13 mouse cellular contexts compared by ENCODE assay signal in the genomic region with DNA sequence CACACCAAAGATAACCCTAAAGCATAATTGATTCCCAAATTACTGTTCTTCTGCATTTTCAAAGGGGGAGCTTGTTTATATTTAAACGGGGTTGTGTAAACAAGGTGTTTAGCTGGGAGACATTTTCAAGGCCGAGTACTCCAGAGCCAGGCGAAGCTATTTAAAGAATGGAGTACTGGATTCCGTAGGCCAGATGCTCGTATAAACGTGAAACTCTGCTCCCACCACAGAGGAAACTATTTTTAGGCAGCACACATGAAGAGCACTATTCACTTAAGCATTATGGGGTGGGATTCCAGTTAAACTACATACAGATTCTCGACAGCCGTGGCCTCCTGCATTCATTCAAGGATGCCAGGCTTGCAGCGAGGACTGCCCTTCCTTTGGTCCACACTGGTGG. TPM values are rescaled to one million over a fixed set of nuclear protein-coding genes. Genes with fewer than 3 reads are reported as not detected.
A peak's percentile ranks its signal among the peaks of the same experiment; 100 is the strongest.
DNase-seq lines count a peak whose midpoint lies in the region; ATAC-seq and TF ChIP-seq lines count a peak whose summit lies in the region.
"Had no signal": no experiment of that assay in that cellular context is flagged by ENCODE, and none has a peak within 500 bp of the region (broad histone marks: within the 10 kb centered on the region; RNA-seq: fewer than 3 reads in every experiment).

No protein-coding gene starts in this region.

- no peak for TF ChIP-seq CTCF in heart, adult 2 months (IDR thresholded peaks at IDR 0.05)
- no peak for TF ChIP-seq CTCF in liver, adult 2 months (IDR thresholded peaks at IDR 0.05; ENCODE audit: low read depth, low read length)

- no peak for TF ChIP-seq EP300 in heart, adult 2 months (IDR thresholded peaks at IDR 0.05; ENCODE audit: insufficient read depth, low read depth, low read length)

- no peaks in the 10 kb centered on the region for H3K79me2 ChIP-seq in heart, adult 2 months (replicated peaks; ENCODE audit: control insufficient read depth, insufficient read depth, low read length)
- H3K79me2 ChIP-seq in liver, adult 2 months (ENCODE audit: control insufficient read depth, insufficient read depth, low read length), result peaks cover 16% of the 10 kb centered on the region

- H3K4me3 ChIP-seq in heart, embryonic 15.5 days, result no peak overlapping the region
- H3K4me3 ChIP-seq in heart, adult 2 months, result no peak overlapping the region
- no peak overlapping the region for H3K4me3 ChIP-seq in liver, adult 2 months (ENCODE audit: insufficient read depth, low read depth, low read length)
- no peak overlapping the region for H3K4me3 ChIP-seq in limb, embryonic 13.5 days
- no peak overlapping the region for H3K4me3 ChIP-seq in stomach, embryonic 16.5 days (replicated peaks; ENCODE audit: low read length)
- H3K4me3 ChIP-seq: forebrain, embryonic 10.5 days had no signal

- no peak for TF ChIP-seq POLR2A in heart, adult 2 months (IDR thresholded peaks at IDR 0.05; ENCODE audit: insufficient read depth, low read depth, low read length)
- TF ChIP-seq POLR2A in liver, adult 2 months (IDR thresholded peaks at IDR 0.05; ENCODE audit: extremely low read depth, insufficient read depth, low read length), result no peak

- WGBS in heart, embryonic 15.5 days, result 33% methylated on average over 9 of the region's 9 CpGs
- WGBS in heart, adult 2 months, result 61% methylated on average over 9 of the region's 9 CpGs
- 39% methylated on average over 9 of the region's 9 CpGs for WGBS in liver, adult 2 months
- WGBS in limb, embryonic 13.5 days, result 24% methylated on average over 9 of the region's 9 CpGs
- WGBS in stomach, embryonic 16.5 days, result 40% methylated on average over 9 of the region's 9 CpGs

- no peak for DNase-seq in heart, adult 2 months
- DNase-seq in liver, adult 2 months (ENCODE audit: extremely low read depth, low read depth, low spot score), result peak; percentile 55
- DNase-seq in liver, result no peak
- no peak for DNase-seq in adrenal gland, adult 2 months
- DNase-seq: cerebellum, adult 2 months; lung, postnatal 10 days had no signal

- no peak overlapping the region for H3K9ac ChIP-seq in heart, embryonic 15.5 days
- no peak overlapping the region for H3K9ac ChIP-seq in heart, adult 2 months (ENCODE audit: low read depth, low read length)
- H3K9ac ChIP-seq in liver, adult 2 months (ENCODE audit: low read depth, low read length), result no peak overlapping the region
- no peak overlapping the region for H3K9ac ChIP-seq in limb, embryonic 13.5 days
- no peak overlapping the region for H3K9ac ChIP-seq in stomach, embryonic 16.5 days (ENCODE audit: low read length)
- H3K9ac ChIP-seq: hindbrain, embryonic 14.5 days had no signal

- peak overlapping the region; percentile 82 for H3K27ac ChIP-seq in heart, embryonic 15.5 days
- H3K27ac ChIP-seq in heart, adult 2 months, result no peak overlapping the region
- peak overlapping the region; percentile 87 for H3K27ac ChIP-seq in liver, adult 2 months (replicated peaks; ENCODE audit: insufficient read depth, low read depth, low read length)
- H3K27ac ChIP-seq in limb, embryonic 13.5 days, result peak overlapping the region; percentile 86
- H3K27ac ChIP-seq in stomach, embryonic 16.5 days (ENCODE audit: low read length), result peak overlapping the region; percentile 52
- H3K27ac ChIP-seq: forebrain, embryonic 10.5 days; hindbrain, embryonic 14.5 days had no signal

- peaks cover 9% of the 10 kb centered on the region for H3K4me1 ChIP-seq in heart, embryonic 15.5 days (replicated peaks)
- H3K4me1 ChIP-seq in heart, adult 2 months (ENCODE audit: control insufficient read depth, insufficient read depth, low read length), result peaks cover 1% of the 10 kb centered on the region; the same call in 1 of the 2 replicates
- H3K4me1 ChIP-seq in liver, adult 2 months (ENCODE audit: control insufficient read depth, insufficient read depth, low read length), result peaks cover 12% of the 10 kb centered on the region
- peaks cover 23% of the 10 kb centered on the region for H3K4me1 ChIP-seq in limb, embryonic 13.5 days
- H3K4me1 ChIP-seq in stomach, embryonic 16.5 days (ENCODE audit: control insufficient read depth, insufficient read depth, low read length), result no peaks in the 10 kb centered on the region
- H3K4me1 ChIP-seq: forebrain, embryonic 10.5 days had no signal

- intact Hi-C loops in heart, adult 2 months (cut with DNase I), result no loop called here

- ATAC-seq in heart, embryonic 15.5 days (replicated peaks; ENCODE audit: insufficient number of reproducible peaks, insufficient read depth, low FRiP score, low read depth), result peak; percentile 70; the same call in 1 of the 2 replicates
- peak; percentile 77 for ATAC-seq in limb, embryonic 13.5 days (ENCODE audit: low FRiP score, low read depth)
- ATAC-seq in stomach, embryonic 16.5 days (ENCODE audit: insufficient read depth, low FRiP score), result no peak

- H3K9me3 ChIP-seq in heart, embryonic 15.5 days (replicated peaks), result peaks cover 7% of the 10 kb centered on the region; the same call in 1 of the 2 replicates
- peaks cover 10% of the 10 kb centered on the region for H3K9me3 ChIP-seq in limb, embryonic 13.5 days
- H3K9me3 ChIP-seq in stomach, embryonic 16.5 days (replicated peaks; ENCODE audit: control insufficient read depth, low read length), result peaks cover 8% of the 10 kb centered on the region

- peak overlapping the region; percentile 37; the same call in 1 of the 2 replicates for H3K4me2 ChIP-seq in heart, embryonic 15.5 days
- peak overlapping the region; percentile 25 for H3K4me2 ChIP-seq in limb, embryonic 13.5 days (replicated peaks)
- H3K4me2 ChIP-seq in stomach, embryonic 16.5 days (ENCODE audit: low read depth, low read length), result no peak overlapping the region
- H3K4me2 ChIP-seq: hindbrain, embryonic 14.5 days; midbrain, embryonic 11.5 days had no signal

- H3K27me3 ChIP-seq in heart, embryonic 15.5 days, result no peaks in the 10 kb centered on the region
- no peaks in the 10 kb centered on the region for H3K27me3 ChIP-seq in heart, adult 2 months (ENCODE audit: control insufficient read depth, insufficient read depth, low read length)
- no peaks in the 10 kb centered on the region for H3K27me3 ChIP-seq in liver, adult 2 months (ENCODE audit: control insufficient read depth, insufficient read depth, low read length)
- H3K27me3 ChIP-seq in limb, embryonic 13.5 days, result no peaks in the 10 kb centered on the region
- no peaks in the 10 kb centered on the region for H3K27me3 ChIP-seq in stomach, embryonic 16.5 days (ENCODE audit: control insufficient read depth, insufficient read depth, low read length)
- H3K27me3 ChIP-seq: CH12.LX had no signal

- peaks cover 21% of the 10 kb centered on the region for H3K36me3 ChIP-seq in heart, embryonic 15.5 days
- no peaks in the 10 kb centered on the region for H3K36me3 ChIP-seq in heart, adult 2 months (ENCODE audit: control insufficient read depth, insufficient read depth, low read length)
- H3K36me3 ChIP-seq in liver, adult 2 months (ENCODE audit: control insufficient read depth, insufficient read depth, low read length), result peaks cover 21% of the 10 kb centered on the region
- peaks cover 43% of the 10 kb centered on the region for H3K36me3 ChIP-seq in limb, embryonic 13.5 days
- H3K36me3 ChIP-seq in stomach, embryonic 16.5 days (ENCODE audit: control insufficient read depth, insufficient read depth, low read length), result peaks cover 14% of the 10 kb centered on the region

RNA-seq across cellular contexts. Expression of a gene that starts 59.2 kb away (rescaled TPM):
- polyA plus RNA-seq in heart, embryonic 15.5 days (2015; fragmentation: Nextera tagmentation; extraction: Ambion mirVana), result 21.5 and 22.7 TPM in 2 replicates
- total RNA-seq in heart, adult 2 months (2021), result 10 to 100 TPM; 21.1 to 22.5 TPM
- 6.3 and 8.8 TPM in 2 replicates for polyA plus RNA-seq in heart, adult 2 months (2012; rRNA removed)
- 13.6 and 20.9 TPM in 2 replicates for total RNA-seq in liver, adult 2 months (2014; rRNA removed)
- polyA plus RNA-seq in liver, adult 2 months (2012; rRNA removed), result 7.3 and 11.6 TPM in 2 replicates
- polyA plus RNA-seq in limb, embryonic 13.5 days (2015; fragmentation: Nextera tagmentation; extraction: Ambion mirVana), result 44.2 and 45.9 TPM in 2 replicates
- polyA plus RNA-seq in stomach, embryonic 16.5 days (2015; fragmentation: Nextera tagmentation; extraction: Ambion mirVana), result 30.3 and 33.6 TPM in 2 replicates
- 10 to 100 TPM; 19.8 to 25.1 TPM for total RNA-seq in adrenal gland, adult 2 months (2021)
- polyA plus RNA-seq in adrenal gland, adult 2 months (2012; rRNA removed), result 3.2 and 6.2 TPM in 2 replicates
